Mouse (Mus musculus) liver, embryonic 14.5 days (tissue): ENCODE measurements around the gene Slc12a9.

Experiments
- CTCF ChIP-seq: IDR thresholded peaks from 2 replicates; pipeline ENCODE4 v1.5.1; 2016; ENCODE audit warnings: antibody characterized with exemption, low read depth, control low read depth
- EP300 ChIP-seq: IDR thresholded peaks from 2 replicates; pipeline ENCODE4 v1.6.1; 2016; ENCODE audit warnings: antibody characterized with exemption, low read depth

- TF ChIP-seq EP300 (no peak), CTCF (no peak)
These were observed 14.5 kb upstream of the Slc12a9 start for GRCm38 (mm10) chr5:137347856-137348255.
